In genomic region chr11:6440171-6440570, GRCm38 (mm10) we compare ENCODE assay signal across 28 mouse cellular contexts.
"Had no signal": no experiment of that assay in that cellular context is flagged by ENCODE, and none has a peak within 500 bp of the region (broad histone marks: within the 10 kb centered on the region; RNA-seq: fewer than 3 reads in every experiment).

No protein-coding gene starts in this region.

- ATAC-seq: forebrain, embryonic 13.5 days; forebrain, embryonic 14.5 days; forebrain, embryonic 15.5 days; forebrain, embryonic 16.5 days; forebrain, postnatal 0 days had no signal

- H3K27ac ChIP-seq: embryonic facial prominence, embryonic 10.5 days; embryonic facial prominence, embryonic 12.5 days; embryonic facial prominence, embryonic 13.5 days; embryonic facial prominence, embryonic 15.5 days; forebrain, embryonic 10.5 days; forebrain, embryonic 12.5 days; forebrain, embryonic 13.5 days; forebrain, embryonic 15.5 days; gastrocnemius, adult 2 months; heart, adult 2 months had no signal

- DNase-seq: cerebellum, adult 2 months; cerebellum, adult 8-10 months; cerebellum, adult 9-10 months; cerebellum, adult 9-11 months; cerebellum, postnatal 10 days; cerebellum, postnatal 14 days; cerebellum, postnatal 25 days; cerebellum, postnatal 36 days; embryo, embryonic 11 days; forebrain, postnatal 0 days; gastrocnemius, adult 2 months; gastrocnemius, postnatal 10 days; gastrocnemius, postnatal 14 days; gastrocnemius, postnatal 25 days; gastrocnemius, postnatal 36 days; heart, adult 18-20 months; heart, adult 2 months had no signal

- H3K4me3 ChIP-seq: embryonic facial prominence, embryonic 10.5 days; embryonic facial prominence, embryonic 12.5 days; embryonic facial prominence, embryonic 13.5 days; embryonic facial prominence, embryonic 15.5 days; erythroblast, embryonic 14.5 days; forebrain, embryonic 10.5 days; forebrain, embryonic 12.5 days; forebrain, embryonic 13.5 days; forebrain, embryonic 15.5 days; gastrocnemius, adult 2 months; heart, adult 2 months had no signal

- H3K9ac ChIP-seq: embryonic facial prominence, embryonic 12.5 days; embryonic facial prominence, embryonic 13.5 days; embryonic facial prominence, embryonic 15.5 days; forebrain, embryonic 12.5 days; forebrain, embryonic 13.5 days; forebrain, embryonic 15.5 days; forebrain, postnatal 0 days had no signal

- H3K27me3 ChIP-seq: embryonic facial prominence, embryonic 12.5 days; embryonic facial prominence, embryonic 13.5 days; embryonic facial prominence, embryonic 15.5 days; forebrain, embryonic 12.5 days; forebrain, embryonic 13.5 days; forebrain, embryonic 15.5 days had no signal

- H3K4me2 ChIP-seq: embryonic facial prominence, embryonic 12.5 days; embryonic facial prominence, embryonic 13.5 days; embryonic facial prominence, embryonic 15.5 days; forebrain, embryonic 12.5 days; forebrain, embryonic 13.5 days; forebrain, embryonic 15.5 days had no signal

- H3K9me3 ChIP-seq: embryonic facial prominence, embryonic 10.5 days; embryonic facial prominence, embryonic 12.5 days; embryonic facial prominence, embryonic 13.5 days; embryonic facial prominence, embryonic 15.5 days; forebrain, embryonic 10.5 days; forebrain, embryonic 12.5 days; forebrain, embryonic 13.5 days; forebrain, embryonic 15.5 days had no signal
